Mouse (Mus musculus): ENCODE measurements around the gene Slc23a2. TPM values are rescaled to one million over a fixed set of nuclear protein-coding genes. Genes with fewer than 3 reads are reported as not detected.

Slc23a2 gene
- polyA plus RNA-seq, 1 experiment from 2014 or later: 18.5 TPM

DNA sequence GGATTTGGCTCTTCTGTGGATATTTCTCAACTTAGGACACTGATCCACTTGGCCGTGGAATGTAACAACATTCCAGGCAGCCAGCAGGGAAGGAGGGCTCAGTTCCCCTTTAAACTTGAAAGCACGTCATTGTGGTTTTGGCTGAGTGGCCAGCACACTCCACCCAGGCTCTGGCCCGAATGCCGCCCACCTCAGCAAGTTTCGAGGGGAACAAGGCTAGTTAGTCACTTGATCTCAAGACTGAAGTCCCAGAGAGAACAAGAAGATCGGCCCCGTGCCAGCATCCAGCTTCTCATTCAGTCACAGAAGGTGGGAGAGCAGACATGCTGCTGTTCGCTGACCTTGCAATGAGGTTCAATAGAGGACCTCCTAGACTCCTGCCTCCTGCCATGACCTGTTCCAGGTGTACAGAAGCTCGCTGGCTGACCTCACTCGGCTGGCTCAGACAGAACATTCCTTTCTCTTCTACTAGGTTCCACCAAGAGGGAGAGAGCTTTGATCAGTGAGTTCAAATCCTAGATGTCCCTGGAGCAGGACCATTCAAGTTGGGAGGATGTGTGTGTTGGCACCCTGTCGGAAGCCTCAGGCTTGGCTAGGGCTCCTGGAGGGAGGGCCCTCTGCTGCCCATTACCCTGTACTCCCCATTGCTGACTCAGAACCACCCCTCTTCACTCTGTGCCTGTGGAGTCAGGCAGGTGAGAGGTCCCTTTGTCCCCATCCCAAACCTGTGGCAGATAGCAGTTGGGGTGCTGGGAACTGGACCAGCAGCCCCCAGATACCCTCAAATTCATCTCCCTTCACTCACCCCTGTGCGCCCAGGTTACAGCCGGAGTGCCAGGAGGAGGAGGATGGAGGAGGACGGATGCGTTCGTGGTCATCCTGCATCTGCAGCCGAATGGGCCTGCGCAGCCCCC, 138.1 kb downstream of the Slc23a2 start:
- no peak overlapping the region for H3K9ac ChIP-seq (replicated peaks)
- no peaks in the 10 kb centered on the region for H3K9me3 ChIP-seq
- no peak overlapping the region for H3K4me3 ChIP-seq
- no peak overlapping the region for H3K4me2 ChIP-seq (replicated peaks)
- H3K27me3 ChIP-seq: no peaks in the 10 kb centered on the region
- ATAC-seq (ENCODE audit: low FRiP score, low read depth): no peak
- H3K27ac ChIP-seq (replicated peaks): no peak overlapping the region
- H3K36me3 ChIP-seq: peaks cover 86% of the 10 kb centered on the region
- no peaks in the 10 kb centered on the region for H3K4me1 ChIP-seq
- 85% methylated on average over 18 of the region's 18 CpGs for WGBS

DNA sequence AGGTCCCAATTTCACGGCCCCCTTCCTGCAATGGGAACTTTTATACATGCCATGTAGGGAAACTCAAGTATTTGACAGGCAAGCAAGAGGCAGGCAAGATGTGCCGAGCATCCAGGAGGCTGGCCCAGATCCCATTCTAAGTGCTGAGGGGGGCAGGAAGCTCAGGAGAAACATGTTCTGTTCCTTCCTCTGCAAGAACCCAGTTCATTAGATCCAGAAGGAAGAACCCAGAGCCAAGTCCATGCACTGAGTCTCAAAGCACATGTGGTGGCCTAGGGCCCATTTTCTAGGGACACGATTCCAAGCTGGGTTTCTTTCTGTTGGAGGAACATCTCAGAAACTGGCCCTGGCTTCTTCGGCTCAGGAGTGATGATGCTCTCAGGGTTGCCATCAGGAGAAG, 139.5 kb downstream of the Slc23a2 start:
- H3K4me3 ChIP-seq: no peak overlapping the region

DNA sequence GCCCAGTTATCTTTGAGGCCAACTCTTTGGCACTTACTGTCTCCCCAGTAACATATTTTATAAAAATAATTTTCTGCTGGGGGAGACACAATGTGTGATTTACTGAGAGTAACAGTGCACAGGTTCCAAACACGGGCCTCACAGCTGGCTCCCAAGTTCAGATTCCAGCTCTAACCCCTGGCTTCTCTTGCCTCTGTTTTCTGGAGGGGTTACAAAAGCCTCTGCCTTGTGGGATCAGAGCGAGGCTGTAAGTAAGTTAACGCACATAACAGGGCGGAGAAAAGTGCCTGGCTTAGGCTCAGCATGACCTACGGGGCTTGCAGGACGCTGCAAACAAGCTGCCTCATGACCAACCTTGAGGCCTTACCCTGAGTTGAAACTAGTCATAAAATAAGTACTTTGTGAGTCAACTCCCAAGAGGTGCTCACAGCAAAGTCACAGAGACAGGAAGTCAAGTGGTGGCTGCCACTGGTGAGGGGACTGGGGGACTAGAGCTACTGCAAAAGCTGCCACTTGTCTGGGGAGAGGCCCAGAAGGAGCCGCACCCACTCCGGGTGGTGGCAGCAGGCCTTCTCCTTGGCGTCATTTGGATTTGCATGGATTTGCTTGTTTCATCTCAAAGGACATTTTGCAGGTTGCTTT, 140.3 kb downstream of the Slc23a2 start:
- Histone ChIP-seq H3K9ac (replicated peaks) (no peak overlapping the region), H3K4me2 (replicated peaks) (no peak overlapping the region), H3K27me3 (no peaks in the 10 kb centered on the region), H3K4me1 (no peaks in the 10 kb centered on the region), H3K4me3 (no peak overlapping the region), H3K27ac (replicated peaks) (no peak overlapping the region), H3K36me3 (peaks cover 82% of the 10 kb centered on the region), H3K9me3 (no peaks in the 10 kb centered on the region)
- 84% methylated on average over 9 of the region's 9 CpGs for WGBS
- ATAC-seq (ENCODE audit: low FRiP score, low read depth): no peak

More for the DNA sequence above, 139.5 kb downstream of the Slc23a2 start:
- Histone ChIP-seq H3K4me1 (no peaks in the 10 kb centered on the region), H3K9ac (replicated peaks) (no peak overlapping the region), H3K27me3 (no peaks in the 10 kb centered on the region), H3K4me2 (replicated peaks) (no peak overlapping the region), H3K36me3 (peaks cover 83% of the 10 kb centered on the region), H3K9me3 (no peaks in the 10 kb centered on the region), H3K27ac (replicated peaks) (no peak overlapping the region)
- WGBS: 92% methylated on average over 4 of the region's 4 CpGs
- no peak for ATAC-seq (ENCODE audit: low FRiP score, low read depth)

DNA sequence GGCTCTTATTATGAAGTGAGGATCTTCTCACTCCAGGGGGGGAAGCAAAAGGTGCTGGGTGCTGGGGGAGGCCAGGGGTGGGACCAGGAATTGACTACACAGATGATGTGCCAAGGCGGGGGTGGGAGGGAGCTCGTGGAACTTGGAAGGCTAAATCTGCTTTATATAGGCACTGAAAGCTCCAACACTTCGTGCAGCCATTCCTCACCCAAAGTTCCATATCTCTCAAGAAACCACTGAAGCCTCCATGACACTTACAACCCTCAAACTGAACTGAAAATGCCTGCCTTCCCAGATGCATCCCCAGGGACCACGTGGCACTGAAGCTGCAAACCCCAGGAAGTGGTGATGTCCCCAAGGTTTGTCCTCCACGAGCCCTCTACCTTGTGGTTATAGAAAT, 141.0 kb downstream of the Slc23a2 start:
- no peak overlapping the region for H3K27ac ChIP-seq (replicated peaks)
- ATAC-seq (ENCODE audit: low FRiP score, low read depth): no peak
- H3K27me3 ChIP-seq: no peaks in the 10 kb centered on the region
- H3K9me3 ChIP-seq: no peaks in the 10 kb centered on the region
- peaks cover 80% of the 10 kb centered on the region for H3K36me3 ChIP-seq
- H3K4me3 ChIP-seq: no peak overlapping the region
- WGBS: 84% methylated on average over 5 of the region's 5 CpGs
- H3K9ac ChIP-seq (replicated peaks): no peak overlapping the region
- H3K4me1 ChIP-seq: no peaks in the 10 kb centered on the region
- no peak overlapping the region for H3K4me2 ChIP-seq (replicated peaks)

Other genes with a start within 250 kb of the Slc23a2 start
- 58.9 and 60.1 TPM in 2 replicates for gene Prnp, start 235.2 kb downstream of the Slc23a2 start, polyA plus RNA-seq (2016; fragmentation: Nextera tagmentation; extraction: Ambion mirVana)
- not detected in 2 replicates for gene Prn, start 235.2 kb downstream of the Slc23a2 start, polyA plus RNA-seq (2016; fragmentation: Nextera tagmentation; extraction: Ambion mirVana)
- 7.4 and 8.1 TPM in 2 replicates for gene Prnd, start 194.2 kb downstream of the Slc23a2 start, polyA plus RNA-seq (2016; fragmentation: Nextera tagmentation; extraction: Ambion mirVana)
- gene Rassf2, start 114.8 kb downstream of the Slc23a2 start, polyA plus RNA-seq (2016; fragmentation: Nextera tagmentation; extraction: Ambion mirVana): 35.2 and 36.6 TPM in 2 replicates
- gene Tmem230, start 102.7 kb upstream of the Slc23a2 start, polyA plus RNA-seq (2016; fragmentation: Nextera tagmentation; extraction: Ambion mirVana): 54.7 and 57.2 TPM in 2 replicates
- 261 and 265 TPM in 2 replicates for gene Pcna, start 108.2 kb upstream of the Slc23a2 start, polyA plus RNA-seq (2016; fragmentation: Nextera tagmentation; extraction: Ambion mirVana)
- 33.5 and 34.7 TPM in 2 replicates for gene Cds2, start 118.0 kb upstream of the Slc23a2 start, polyA plus RNA-seq (2016; fragmentation: Nextera tagmentation; extraction: Ambion mirVana)
- gene Prokr2, start 240.3 kb upstream of the Slc23a2 start, polyA plus RNA-seq (2016; fragmentation: Nextera tagmentation; extraction: Ambion mirVana): 1.5 and 2.0 TPM in 2 replicates

All from midbrain, embryonic 12.5 days (tissue).